Mouse (Mus musculus) gastrocnemius, postnatal 25 days (tissue): Measurements from ENCODE around the gene P2ry13. TPM values are rescaled to one million over a fixed set of nuclear protein-coding genes. Genes with fewer than 3 reads are reported as not detected.

Source experiments
- DNase-seq: peaks from one replicate; pipeline ENCODE4 v3.0.0; 2022
- long read RNA-seq, 2 experiments: library from polyadenylated mRNA; stranded (forward); transcript quantifications; one replicate each; pipeline ENCODE4 v2.0.0; 2021
- total RNA-seq, 2 experiments: library from RNA; stranded (reverse); gene quantifications; 1 replicate in 1 of 2; 2 replicates in 1 of 2; pipeline ENCODE4 v1.2.3; 2021

Gene P2ry13
- total RNA-seq = under 1 TPM; 0.13 to 0.41 TPM
- long read RNA-seq, experiment 1 = 0 reads
- long read RNA-seq, experiment 2 = 0 reads

- DNase-seq = no peak
Measured at GRCm38 (mm10) chr3:59210727-59211126, at the start of gene P2ry13. Gene P2ry13 (minus strand): TSS chr3:59210882.

DNA sequence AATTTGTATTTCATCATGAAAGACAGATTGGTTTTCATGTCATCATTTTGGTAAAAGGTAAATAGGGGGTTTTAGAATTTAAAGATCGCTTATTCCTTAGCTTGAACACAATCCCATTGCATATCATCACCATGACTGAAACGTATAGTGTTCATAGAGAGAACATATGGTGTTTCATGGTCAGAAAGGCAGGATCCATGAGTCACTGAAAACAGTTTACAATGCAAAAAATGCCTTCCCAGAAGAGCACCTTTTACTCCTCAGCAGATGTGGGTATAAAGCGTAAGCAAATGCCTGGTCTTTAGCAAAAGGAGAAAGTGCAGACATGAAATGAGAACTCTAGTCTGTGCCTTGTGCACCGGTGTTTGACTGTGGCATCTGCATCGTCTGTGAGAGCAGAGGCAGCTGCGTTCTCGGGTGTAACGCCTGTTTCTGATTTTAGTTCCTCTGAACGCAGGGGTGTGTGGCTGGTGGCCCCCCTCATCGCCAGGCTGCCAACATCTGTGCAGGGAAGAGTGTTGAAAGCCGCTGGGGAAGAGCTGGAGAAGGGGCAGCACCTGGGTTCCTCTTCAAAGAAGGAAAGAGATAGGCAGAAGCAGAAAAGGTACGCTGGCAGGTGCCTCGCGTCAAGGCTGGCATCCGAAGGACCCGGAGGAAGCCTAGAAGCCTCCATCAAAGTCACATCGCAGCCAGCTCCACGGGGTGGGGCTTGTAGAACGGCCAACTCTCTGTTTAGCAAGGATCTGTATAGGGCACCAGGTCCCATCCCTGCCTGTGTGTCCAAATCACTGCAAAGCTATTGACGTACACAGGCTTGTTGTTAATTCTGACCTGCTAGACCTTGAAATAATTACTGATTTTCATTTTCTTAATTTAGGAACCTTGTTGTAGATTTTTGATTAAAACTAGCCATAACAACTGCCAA is 47.3 kb upstream of the P2ry13 start:
- peak; percentile 33 for DNase-seq

GRCm38 (mm10) chr3:59250454-59250853 is 39.8 kb upstream of the P2ry13 start:
- no peak for DNase-seq

DNA sequence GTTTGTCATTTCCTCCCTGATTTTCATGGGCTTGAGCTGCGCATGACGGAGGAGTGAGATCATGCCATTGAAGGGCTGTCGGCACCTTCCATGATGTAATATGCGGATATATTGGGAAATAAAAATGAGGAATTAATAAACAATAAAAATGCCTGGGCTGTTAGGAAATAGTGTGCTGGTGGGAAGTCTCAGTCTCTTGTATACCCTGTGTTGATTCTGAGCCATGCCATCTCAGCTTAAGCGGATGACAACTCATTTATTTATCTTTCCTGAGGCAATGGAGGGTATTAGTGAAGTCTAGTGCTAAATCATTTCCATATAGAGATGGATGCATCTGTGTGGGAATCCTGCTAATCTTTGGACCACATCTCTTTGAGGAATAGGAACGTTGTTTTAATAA is 37.3 kb upstream of the P2ry13 start:
- no peak for DNase-seq

DNA sequence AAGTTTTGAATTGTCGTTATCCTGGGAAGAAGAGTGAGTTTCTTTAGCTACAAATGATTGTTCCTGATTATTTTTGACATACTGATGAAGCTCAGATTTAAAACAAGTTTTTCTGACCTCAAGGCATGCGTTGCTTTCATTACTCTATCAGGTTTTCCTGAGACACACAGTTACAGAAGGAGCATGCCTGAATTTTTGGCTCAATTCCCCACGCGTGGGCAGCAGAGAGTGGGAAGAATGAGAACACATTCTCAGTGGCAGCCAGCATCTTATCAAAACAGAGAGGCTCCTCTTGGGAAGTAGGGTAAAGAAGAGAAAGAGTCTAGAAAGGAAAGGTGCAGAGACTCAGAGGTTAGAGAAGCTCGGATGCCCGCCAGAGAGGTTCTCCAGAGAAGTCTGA is 32.7 kb upstream of the P2ry13 start:
- no peak for DNase-seq

GRCm38 (mm10) chr3:59234878-59235277 is 24.2 kb upstream of the P2ry13 start:
- DNase-seq = no peak

GRCm38 (mm10) chr3:59230912-59231311 is 20.2 kb upstream of the P2ry13 start:
- DNase-seq = no peak

DNA sequence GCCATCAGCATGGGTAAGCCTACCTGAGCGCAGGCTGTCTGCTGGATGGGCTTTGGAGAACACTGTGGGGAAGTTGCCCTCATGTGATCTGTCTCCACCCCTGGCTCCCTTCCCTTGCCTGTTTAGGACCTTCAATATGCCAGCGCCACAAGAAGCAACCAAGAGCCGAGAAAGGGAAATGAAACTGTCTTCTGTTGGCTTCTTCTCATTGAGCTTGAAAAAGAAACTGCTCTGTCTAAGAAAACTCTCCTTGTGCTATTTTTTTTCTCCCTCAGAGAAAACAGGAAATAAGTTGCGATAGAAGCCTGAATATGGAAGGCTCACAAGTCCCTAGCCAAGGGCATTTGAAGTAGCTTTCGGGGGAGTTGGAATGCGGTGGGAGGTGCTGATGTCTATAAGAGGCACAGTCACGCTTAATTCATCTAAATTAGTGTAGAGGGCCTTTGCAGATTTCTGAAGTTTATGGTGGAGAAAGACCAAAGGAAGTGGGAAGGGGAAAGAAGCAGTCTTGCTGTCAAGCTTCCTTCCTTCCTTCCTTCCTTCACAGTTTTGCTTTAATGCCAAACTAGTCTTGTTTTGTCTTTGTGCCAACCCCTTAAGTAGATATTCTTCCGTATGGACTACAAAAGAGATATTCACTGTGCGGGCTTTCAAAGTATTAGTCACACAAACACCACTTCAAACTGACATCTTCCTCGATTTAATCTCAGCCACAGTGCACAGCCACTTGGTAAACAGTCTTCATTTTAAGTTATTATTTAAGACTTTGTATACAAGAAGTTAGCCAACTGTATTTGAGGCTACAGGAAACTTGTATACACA is 18.3 kb upstream of the P2ry13 start:
- DNase-seq = no peak

DNA sequence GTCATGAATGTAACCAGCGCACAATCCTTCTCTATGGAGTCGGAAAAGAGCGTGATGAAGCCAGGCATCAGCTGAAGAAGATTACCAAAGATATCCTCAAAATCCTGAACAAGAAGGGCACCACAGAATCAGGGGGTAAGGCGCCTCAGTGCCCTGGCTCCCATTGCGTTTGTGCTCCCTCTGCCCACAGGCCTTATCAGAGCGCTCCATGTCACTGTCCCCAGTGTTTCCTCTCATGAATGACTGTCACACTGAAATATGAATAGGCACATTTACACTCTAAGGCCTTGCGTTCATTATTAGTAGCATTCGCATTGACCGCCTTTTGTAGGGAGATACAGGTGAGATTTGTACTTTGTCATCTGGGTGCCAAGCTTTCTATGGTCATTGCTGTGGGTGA is 17.0 kb upstream of the P2ry13 start:
- no peak for DNase-seq

- DNase-seq = no peak
Measured at GRCm38 (mm10) chr3:59225411-59225810, 14.7 kb upstream of the P2ry13 start.

DNA sequence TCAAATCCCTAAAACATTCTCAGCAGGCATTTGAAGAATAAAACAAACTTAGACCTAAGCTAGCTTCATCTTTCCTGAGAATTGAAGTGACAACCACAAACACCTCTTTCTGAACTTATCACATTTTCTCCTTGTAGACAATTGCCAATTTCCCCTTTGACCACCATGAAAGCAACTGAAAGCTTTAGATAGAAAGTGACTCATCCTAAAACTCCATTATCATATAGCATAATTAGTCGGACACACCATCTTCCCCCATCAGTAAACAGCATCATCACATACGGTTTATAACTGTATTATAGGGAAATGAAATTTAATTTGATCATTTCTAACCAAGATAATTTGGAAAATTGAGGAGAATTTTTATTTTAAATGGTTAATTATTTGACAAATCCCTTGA is 11.6 kb upstream of the P2ry13 start:
- no peak for DNase-seq

DNA sequence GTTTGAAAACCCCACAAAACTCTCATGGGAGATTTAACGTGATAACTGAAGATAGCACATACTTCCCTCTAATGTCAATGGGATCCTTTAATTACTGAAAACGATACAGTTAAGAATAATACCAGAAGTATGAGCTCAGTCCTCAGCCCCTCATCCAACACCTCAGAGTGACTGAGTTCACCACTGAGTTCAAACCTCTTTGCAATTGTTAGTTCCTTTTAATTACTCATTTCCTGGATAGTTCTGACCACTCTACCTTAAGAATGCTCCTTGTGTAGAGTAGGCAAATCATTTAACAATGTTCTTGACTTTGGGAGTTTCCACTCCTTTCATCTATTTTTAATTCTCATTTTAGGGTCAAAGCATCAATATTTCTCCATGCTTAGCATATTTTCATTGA is 8.6 kb upstream of the P2ry13 start:
- no peak for DNase-seq

DNA sequence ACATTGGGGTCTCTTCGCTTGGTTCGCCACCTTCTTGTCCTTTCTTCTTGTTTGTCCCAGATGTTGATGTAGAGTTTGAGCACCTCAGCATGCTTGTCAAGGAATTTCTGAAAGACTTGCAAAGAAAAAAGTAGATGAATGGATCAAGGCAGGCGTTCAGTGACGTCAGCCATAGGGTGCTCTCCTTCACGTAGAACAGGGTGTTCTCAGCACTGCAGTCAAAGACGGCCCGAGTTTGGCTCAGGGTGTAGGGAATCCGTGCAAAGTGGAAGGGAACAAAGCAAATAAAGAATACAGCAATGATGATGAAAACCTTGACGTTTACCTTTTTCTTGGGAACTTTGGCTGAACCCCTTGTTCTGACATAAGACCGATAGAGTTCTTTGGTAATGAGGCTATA is 6.5 kb upstream of the P2ry13 start:
- DNase-seq = no peak

- DNase-seq = no peak
Measured at GRCm38 (mm10) chr3:59212404-59212803, 1.7 kb upstream of the P2ry13 start.

DNA sequence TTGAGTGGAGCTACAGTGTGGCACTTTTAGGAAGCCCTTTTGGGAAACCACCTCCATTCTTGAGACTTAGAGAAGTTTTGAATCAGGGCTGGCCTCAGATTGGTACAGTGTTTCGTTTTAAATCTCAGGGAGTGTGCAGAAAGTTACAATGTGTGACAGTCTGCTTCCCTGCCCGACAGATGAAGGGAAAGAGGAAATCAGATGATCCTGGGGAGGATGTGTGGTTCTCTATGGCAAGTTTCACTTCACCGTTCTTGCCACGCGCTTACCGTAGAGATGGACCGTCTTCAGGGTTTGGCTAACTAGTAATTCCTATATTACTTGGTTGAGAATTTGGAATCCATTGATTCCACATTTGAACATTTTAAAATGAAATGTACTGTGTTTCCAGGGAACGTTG is 1.1 kb upstream of the P2ry13 start:
- no peak for DNase-seq

DNA sequence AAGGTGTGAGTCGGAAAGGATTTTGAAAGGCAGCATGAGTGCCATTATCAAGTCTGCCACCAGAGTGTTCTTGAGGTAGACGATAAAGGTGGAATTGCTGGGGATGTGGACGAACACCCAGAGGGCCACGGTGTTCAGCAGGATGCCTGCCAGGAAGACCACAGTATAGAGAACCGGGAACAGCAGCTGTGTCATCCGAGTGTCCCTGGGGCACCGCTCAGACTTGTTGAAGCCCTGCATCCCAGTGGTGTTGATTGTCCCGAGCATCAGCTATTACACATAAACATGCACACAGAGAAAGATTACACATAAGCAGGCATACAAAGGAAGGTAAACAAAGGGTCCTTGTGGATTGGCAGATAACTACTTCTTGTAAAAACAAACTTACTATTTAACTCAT is 593 bp downstream of the P2ry13 start:
- DNase-seq = no peak

GRCm38 (mm10) chr3:59208650-59209548 is 1.8 kb downstream of the P2ry13 start:
- no peak for DNase-seq

- no peak for DNase-seq
Measured at GRCm38 (mm10) chr3:59205941-59206340, 4.7 kb downstream of the P2ry13 start.

GRCm38 (mm10) chr3:59204719-59205503 is 5.8 kb downstream of the P2ry13 start:
- DNase-seq = no peak

DNA sequence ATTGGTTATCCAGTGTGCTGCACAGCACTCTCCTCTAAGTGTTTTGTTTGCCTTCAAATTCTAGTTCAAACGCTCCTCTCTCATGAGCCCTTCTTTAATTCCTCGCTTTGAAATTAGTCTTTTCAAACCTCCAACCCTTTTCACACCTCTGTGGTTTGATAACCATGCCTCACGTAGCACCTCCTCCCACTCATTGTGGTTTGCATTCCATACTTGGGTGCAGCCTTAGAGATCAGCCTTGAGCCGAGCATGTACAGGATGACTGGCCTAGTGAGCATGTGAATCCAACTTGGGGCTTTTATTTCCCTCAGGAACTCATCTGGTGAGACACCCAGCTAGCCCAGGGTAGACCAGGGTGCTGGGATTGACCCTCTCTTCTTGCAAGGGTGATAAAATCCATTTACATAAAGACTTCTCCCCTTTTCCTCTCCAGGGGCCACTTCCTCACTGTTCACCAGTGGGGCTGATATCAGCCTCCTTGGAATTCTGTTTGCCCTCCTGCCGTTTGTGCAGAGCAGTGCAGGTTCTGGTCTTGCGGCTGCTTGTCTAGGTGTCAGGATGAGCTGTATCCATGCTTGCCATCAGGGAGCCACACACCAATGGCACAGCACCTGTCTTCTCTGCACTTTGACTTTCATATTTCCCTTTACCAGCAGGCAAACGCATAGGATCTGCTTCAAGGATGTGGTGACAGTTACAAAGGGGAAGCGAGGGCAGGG is 6.7 kb downstream of the P2ry13 start:
- DNase-seq = no peak
